Mouse (Mus musculus): Measurements from ENCODE around the gene Unc5c. TPM values are rescaled to one million over a fixed set of nuclear protein-coding genes. Genes with fewer than 3 reads are reported as not detected.

Unc5c gene
- polyA plus RNA-seq, 1 experiment from 2014 or later = 20.7 TPM

DNA sequence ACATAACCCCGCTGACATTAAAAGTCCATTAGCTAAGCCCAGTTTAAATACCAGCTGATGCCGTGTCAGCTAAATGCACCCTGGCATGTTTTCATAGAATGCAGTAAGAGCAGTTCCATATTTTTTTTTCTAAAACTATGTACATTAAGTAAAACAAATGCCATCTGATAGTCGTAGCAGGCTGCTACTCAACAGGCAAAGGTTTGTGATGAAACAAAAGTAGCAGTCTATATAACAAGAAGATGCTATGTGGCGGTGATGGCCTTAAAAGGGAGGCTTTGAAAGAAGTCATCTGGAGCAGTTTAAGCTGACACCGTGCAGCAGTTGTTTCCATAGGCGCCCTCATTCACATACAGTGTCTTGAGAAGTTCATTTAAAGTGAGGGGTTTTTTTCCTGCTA lies 10.9 kb downstream of the Unc5c start:
- no peaks in the 10 kb centered on the region for H3K36me3 ChIP-seq (ENCODE audit: control insufficient read depth, insufficient read depth, low read length)
- H3K9me3 ChIP-seq (ENCODE audit: control insufficient read depth, low read length) = no peaks in the 10 kb centered on the region
- WGBS = 59% methylated on average over 6 of the region's 6 CpGs
- no peak for ATAC-seq (ENCODE audit: low read depth)
- H3K27me3 ChIP-seq (ENCODE audit: control insufficient read depth, insufficient read depth, low read length) = no peaks in the 10 kb centered on the region
- H3K4me2 ChIP-seq (ENCODE audit: low read depth, low read length) = no peak overlapping the region
- no peaks in the 10 kb centered on the region for H3K4me1 ChIP-seq (ENCODE audit: control insufficient read depth, insufficient read depth, low read length)
- H3K4me3 ChIP-seq (ENCODE audit: low read depth, low read length) = no peak overlapping the region
- no peak overlapping the region for H3K27ac ChIP-seq (ENCODE audit: low read depth, low read length)
- no peak overlapping the region for H3K9ac ChIP-seq (replicated peaks; ENCODE audit: low read depth, low read length)

DNA sequence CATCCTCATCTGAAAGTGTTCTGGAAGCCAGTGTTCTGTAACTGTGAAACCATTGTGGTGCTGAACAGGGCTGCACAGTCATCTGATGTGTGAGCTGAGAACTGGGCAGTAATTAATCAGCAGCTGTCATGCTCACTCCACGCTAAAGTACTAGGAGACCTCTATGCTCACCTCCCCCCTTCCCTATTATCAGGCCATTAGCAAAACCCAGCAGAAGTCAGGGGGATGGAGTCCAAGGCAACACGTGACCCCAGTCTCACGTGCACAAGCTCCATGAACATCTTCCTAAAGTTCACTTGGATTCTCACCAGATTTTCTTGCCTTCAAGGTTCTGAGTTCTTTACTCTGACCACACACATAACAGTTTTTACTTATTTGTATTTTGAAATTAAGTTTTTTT lies 11.7 kb downstream of the Unc5c start:
- no peaks in the 10 kb centered on the region for H3K27me3 ChIP-seq (ENCODE audit: control insufficient read depth, insufficient read depth, low read length)
- ATAC-seq (ENCODE audit: low read depth) = peak; percentile 61; the same call in 1 of the 2 replicates
- H3K9me3 ChIP-seq (ENCODE audit: control insufficient read depth, low read length) = no peaks in the 10 kb centered on the region
- H3K9ac ChIP-seq (replicated peaks; ENCODE audit: low read depth, low read length) = no peak overlapping the region
- H3K27ac ChIP-seq (ENCODE audit: low read depth, low read length) = no peak overlapping the region
- no peaks in the 10 kb centered on the region for H3K36me3 ChIP-seq (ENCODE audit: control insufficient read depth, insufficient read depth, low read length)
- H3K4me1 ChIP-seq (ENCODE audit: control insufficient read depth, insufficient read depth, low read length) = no peaks in the 10 kb centered on the region
- no peak overlapping the region for H3K4me3 ChIP-seq (ENCODE audit: low read depth, low read length)
- H3K4me2 ChIP-seq (ENCODE audit: low read depth, low read length) = no peak overlapping the region
- 37% methylated on average over 3 of the region's 3 CpGs for WGBS

DNA sequence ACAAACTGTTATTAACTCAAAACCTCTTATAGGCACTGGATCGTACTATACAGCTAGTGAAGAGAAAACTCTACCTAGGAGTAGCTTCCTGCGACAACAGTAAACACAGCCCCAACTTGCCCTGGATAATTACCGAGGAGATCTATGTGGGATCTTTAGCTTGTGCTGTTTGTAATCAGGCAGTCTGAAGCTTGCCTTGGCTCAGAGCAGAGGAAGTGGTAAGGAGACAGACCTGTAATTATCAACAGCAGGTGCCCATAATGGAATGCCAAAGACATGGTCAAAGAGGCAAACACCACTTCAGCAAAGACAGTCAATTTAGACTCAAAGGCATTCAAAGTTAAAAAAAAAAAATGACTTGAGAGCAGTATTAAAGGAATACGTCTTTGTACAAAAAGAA lies 17.4 kb downstream of the Unc5c start:
- Histone ChIP-seq H3K27me3 (ENCODE audit: control insufficient read depth, insufficient read depth, low read length) (no peaks in the 10 kb centered on the region), H3K9me3 (ENCODE audit: control insufficient read depth, low read length) (no peaks in the 10 kb centered on the region), H3K4me3 (ENCODE audit: low read depth, low read length) (no peak overlapping the region), H3K9ac (replicated peaks; ENCODE audit: low read depth, low read length) (no peak overlapping the region), H3K36me3 (ENCODE audit: control insufficient read depth, insufficient read depth, low read length) (no peaks in the 10 kb centered on the region), H3K27ac (ENCODE audit: low read depth, low read length) (no peak overlapping the region), H3K4me2 (ENCODE audit: low read depth, low read length) (no peak overlapping the region), H3K4me1 (ENCODE audit: control insufficient read depth, insufficient read depth, low read length) (no peaks in the 10 kb centered on the region)
- 84% methylated on average over 4 of the region's 4 CpGs for WGBS
- ATAC-seq (ENCODE audit: low read depth) = no peak

DNA sequence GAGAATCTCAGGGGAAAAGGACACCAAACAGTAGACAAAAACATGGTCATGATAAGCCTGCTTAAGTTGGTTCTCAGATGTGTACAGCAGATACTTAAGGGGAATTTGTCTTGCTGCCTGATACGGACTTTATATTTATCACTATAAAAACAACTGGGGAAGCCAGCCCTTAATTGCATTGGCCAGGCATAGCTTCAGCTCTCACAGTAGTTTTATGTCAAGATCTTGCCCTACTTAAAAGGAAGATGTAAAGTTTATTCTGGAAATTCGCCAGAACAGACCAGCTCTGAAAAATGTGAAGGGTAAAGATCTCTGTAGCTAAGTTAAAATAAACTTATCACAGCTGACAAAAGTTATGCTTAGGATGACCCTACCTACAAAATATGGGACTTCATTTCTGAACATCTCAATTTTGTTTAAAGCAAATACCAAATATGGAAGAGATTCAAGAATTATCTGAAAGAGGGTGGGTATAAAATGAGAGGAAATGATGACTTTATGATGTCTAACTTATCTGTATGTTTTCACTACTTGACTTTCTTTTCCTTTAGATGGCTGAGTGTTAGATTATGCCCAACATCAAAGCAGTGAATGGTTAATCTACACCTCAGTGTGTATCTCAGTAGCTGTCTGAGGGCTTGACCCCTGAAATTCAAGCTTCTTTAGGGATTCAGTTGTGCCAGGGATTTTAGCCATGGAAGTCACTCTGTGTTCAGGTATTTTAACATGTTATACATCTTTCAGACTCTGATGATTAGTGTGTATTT lies 18.8 kb downstream of the Unc5c start:
- H3K9ac ChIP-seq (replicated peaks; ENCODE audit: low read depth, low read length) = no peak overlapping the region
- no peaks in the 10 kb centered on the region for H3K27me3 ChIP-seq (ENCODE audit: control insufficient read depth, insufficient read depth, low read length)
- no peak overlapping the region for H3K27ac ChIP-seq (ENCODE audit: low read depth, low read length)
- no peaks in the 10 kb centered on the region for H3K9me3 ChIP-seq (ENCODE audit: control insufficient read depth, low read length)
- 73% methylated on average over 2 of the region's 2 CpGs for WGBS
- H3K4me1 ChIP-seq (ENCODE audit: control insufficient read depth, insufficient read depth, low read length) = no peaks in the 10 kb centered on the region
- H3K4me3 ChIP-seq (ENCODE audit: low read depth, low read length) = no peak overlapping the region
- H3K4me2 ChIP-seq (ENCODE audit: low read depth, low read length) = no peak overlapping the region
- no peak for ATAC-seq (ENCODE audit: low read depth)
- no peaks in the 10 kb centered on the region for H3K36me3 ChIP-seq (ENCODE audit: control insufficient read depth, insufficient read depth, low read length)

DNA sequence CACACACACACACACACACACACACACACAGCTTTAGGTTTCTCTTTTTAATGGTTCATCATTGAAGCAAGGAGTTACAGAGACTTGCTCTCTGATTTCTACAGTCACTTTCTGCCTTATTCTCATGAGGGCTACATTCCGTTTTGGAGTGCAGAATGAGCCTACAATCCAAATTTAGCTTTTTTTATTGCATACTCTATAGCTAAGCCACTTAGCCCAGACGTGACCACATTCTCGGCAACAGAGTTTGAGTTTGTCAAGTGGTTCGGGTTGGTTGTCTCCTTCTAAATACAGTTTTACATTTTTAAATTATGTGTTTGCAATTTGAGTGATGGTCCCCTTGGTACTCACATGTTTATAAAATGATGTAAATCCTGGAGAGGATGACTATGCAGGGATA lies 20.2 kb downstream of the Unc5c start:
- no peak overlapping the region for H3K27ac ChIP-seq (ENCODE audit: low read depth, low read length)
- no peaks in the 10 kb centered on the region for H3K9me3 ChIP-seq (ENCODE audit: control insufficient read depth, low read length)
- 77% methylated on average over 4 of the region's 4 CpGs for WGBS
- H3K9ac ChIP-seq (replicated peaks; ENCODE audit: low read depth, low read length) = no peak overlapping the region
- no peaks in the 10 kb centered on the region for H3K4me1 ChIP-seq (ENCODE audit: control insufficient read depth, insufficient read depth, low read length)
- H3K4me2 ChIP-seq (ENCODE audit: low read depth, low read length) = no peak overlapping the region
- H3K27me3 ChIP-seq (ENCODE audit: control insufficient read depth, insufficient read depth, low read length) = no peaks in the 10 kb centered on the region
- ATAC-seq (ENCODE audit: low read depth) = no peak
- H3K4me3 ChIP-seq (ENCODE audit: low read depth, low read length) = no peak overlapping the region
- H3K36me3 ChIP-seq (ENCODE audit: control insufficient read depth, insufficient read depth, low read length) = no peaks in the 10 kb centered on the region

DNA sequence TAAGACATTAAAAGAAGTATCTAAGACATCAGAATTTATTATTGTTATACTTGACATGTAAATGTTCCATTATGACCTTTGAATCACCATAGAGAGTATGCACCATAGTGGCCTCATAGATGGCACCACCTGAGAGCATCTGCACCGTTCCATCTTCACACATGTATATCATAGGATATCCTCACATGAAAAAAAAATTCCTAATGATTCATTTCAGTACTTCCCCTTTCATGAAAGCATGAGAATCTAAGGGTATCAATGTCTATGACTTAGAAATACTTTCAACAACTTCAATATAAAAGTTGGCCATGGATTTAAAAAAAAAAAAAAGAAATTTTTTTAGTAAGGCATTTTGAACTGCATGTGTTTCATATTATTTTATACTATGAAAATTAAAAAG lies 25.6 kb downstream of the Unc5c start:
- Histone ChIP-seq H3K4me2 (ENCODE audit: low read depth, low read length) (no peak overlapping the region), H3K9ac (replicated peaks; ENCODE audit: low read depth, low read length) (no peak overlapping the region), H3K27me3 (ENCODE audit: control insufficient read depth, insufficient read depth, low read length) (no peaks in the 10 kb centered on the region), H3K9me3 (ENCODE audit: control insufficient read depth, low read length) (no peaks in the 10 kb centered on the region), H3K4me3 (ENCODE audit: low read depth, low read length) (no peak overlapping the region), H3K27ac (ENCODE audit: low read depth, low read length) (no peak overlapping the region), H3K4me1 (ENCODE audit: control insufficient read depth, insufficient read depth, low read length) (no peaks in the 10 kb centered on the region), H3K36me3 (ENCODE audit: control insufficient read depth, insufficient read depth, low read length) (no peaks in the 10 kb centered on the region)
- no peak for ATAC-seq (ENCODE audit: low read depth)
- 84% methylated on average over 1 of the region's 1 CpGs for WGBS

DNA sequence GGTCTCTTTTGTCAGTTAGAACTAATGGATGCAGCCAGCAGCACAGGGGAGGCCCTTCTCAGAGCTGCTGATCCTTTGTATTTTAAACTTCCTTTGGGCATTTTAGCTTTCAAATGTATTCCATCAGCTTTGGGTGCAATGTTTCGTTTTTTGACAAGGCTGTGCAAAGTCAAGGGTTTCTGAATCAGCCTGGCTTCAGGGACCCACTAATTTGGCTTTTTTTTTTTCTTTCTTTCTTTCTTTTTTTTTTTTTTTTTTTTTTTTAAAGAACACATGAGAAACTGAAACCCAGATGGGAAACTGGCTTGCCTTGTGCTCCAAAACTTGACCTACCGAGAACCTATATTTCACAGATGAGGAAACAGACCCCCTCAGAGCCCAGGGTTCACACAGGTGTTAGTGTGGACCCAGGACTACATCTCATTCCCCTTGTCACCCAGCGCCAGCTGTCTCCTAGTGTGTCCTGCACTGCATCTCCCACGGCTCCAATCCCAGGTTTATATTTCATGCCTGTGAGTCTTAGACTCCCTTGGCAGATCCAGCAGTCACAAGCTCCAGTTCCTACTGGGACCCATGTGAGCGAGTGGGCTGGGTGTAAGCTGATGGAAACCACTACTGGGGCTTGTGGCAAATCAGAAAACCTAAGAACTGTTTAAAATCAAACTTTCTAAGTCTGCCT lies 26.4 kb downstream of the Unc5c start:
- ATAC-seq (ENCODE audit: low read depth) = no peak
- H3K4me2 ChIP-seq (ENCODE audit: low read depth, low read length) = no peak overlapping the region
- no peaks in the 10 kb centered on the region for H3K4me1 ChIP-seq (ENCODE audit: control insufficient read depth, insufficient read depth, low read length)
- 38% methylated on average over 5 of the region's 5 CpGs for WGBS
- no peak overlapping the region for H3K4me3 ChIP-seq (ENCODE audit: low read depth, low read length)
- no peak overlapping the region for H3K27ac ChIP-seq (ENCODE audit: low read depth, low read length)
- no peaks in the 10 kb centered on the region for H3K36me3 ChIP-seq (ENCODE audit: control insufficient read depth, insufficient read depth, low read length)
- H3K9me3 ChIP-seq (ENCODE audit: control insufficient read depth, low read length) = no peaks in the 10 kb centered on the region
- H3K27me3 ChIP-seq (ENCODE audit: control insufficient read depth, insufficient read depth, low read length) = no peaks in the 10 kb centered on the region
- H3K9ac ChIP-seq (replicated peaks; ENCODE audit: low read depth, low read length) = no peak overlapping the region

DNA sequence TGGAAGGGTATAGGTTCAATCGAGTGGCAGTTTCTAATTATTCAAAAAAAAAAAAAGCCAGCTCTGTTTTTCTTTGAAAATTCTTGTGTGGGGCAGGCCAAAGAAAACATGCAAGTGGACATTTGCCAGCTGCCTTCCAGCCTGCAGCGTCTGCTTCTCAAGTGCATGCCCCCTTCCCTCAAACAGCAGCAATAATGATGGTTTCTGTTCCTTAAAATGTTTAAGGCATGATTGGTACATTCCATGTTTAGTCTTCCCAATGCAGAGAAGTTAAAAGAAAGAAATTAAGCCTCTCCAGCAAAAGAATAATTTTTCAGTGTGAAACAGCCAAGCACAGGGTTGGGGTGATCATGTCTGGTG lies 26.9 kb downstream of the Unc5c start:
- H3K27me3 ChIP-seq (ENCODE audit: control insufficient read depth, insufficient read depth, low read length) = no peaks in the 10 kb centered on the region
- no peak overlapping the region for H3K9ac ChIP-seq (replicated peaks; ENCODE audit: low read depth, low read length)
- no peak overlapping the region for H3K4me2 ChIP-seq (ENCODE audit: low read depth, low read length)
- no peak overlapping the region for H3K4me3 ChIP-seq (ENCODE audit: low read depth, low read length)
- no peak overlapping the region for H3K27ac ChIP-seq (ENCODE audit: low read depth, low read length)
- WGBS = 42% methylated on average over 2 of the region's 2 CpGs
- no peaks in the 10 kb centered on the region for H3K4me1 ChIP-seq (ENCODE audit: control insufficient read depth, insufficient read depth, low read length)
- H3K36me3 ChIP-seq (ENCODE audit: control insufficient read depth, insufficient read depth, low read length) = no peaks in the 10 kb centered on the region
- no peaks in the 10 kb centered on the region for H3K9me3 ChIP-seq (ENCODE audit: control insufficient read depth, low read length)
- ATAC-seq (ENCODE audit: low read depth) = no peak

DNA sequence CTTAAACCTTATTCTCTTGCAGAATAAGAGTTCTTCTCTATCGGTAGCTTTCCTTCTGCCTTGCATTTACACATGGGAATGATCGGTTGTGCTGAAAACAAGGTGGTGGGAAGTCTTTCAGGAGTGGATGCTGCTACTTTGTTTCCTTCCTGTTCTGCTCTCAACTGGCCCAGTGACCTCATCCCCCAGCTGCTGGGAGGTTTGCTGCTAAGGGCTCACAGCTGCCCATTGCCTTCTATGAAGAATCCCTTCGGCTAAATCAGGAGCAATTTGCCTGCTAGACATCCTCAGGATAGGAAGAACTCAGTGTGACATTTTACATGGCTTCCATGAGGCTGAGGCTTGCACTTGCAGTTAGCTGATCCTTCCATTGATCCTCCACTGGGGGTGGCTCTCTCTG lies 28.0 kb downstream of the Unc5c start:
- ATAC-seq (ENCODE audit: low read depth) = no peak
- no peak overlapping the region for H3K4me3 ChIP-seq (ENCODE audit: low read depth, low read length)
- 70% methylated on average over 3 of the region's 3 CpGs for WGBS

More for the DNA sequence above, 28.0 kb downstream of the Unc5c start:
- Histone ChIP-seq H3K27me3 (ENCODE audit: control insufficient read depth, insufficient read depth, low read length) (no peaks in the 10 kb centered on the region), H3K4me1 (ENCODE audit: control insufficient read depth, insufficient read depth, low read length) (no peaks in the 10 kb centered on the region), H3K9ac (replicated peaks; ENCODE audit: low read depth, low read length) (no peak overlapping the region), H3K36me3 (ENCODE audit: control insufficient read depth, insufficient read depth, low read length) (no peaks in the 10 kb centered on the region), H3K27ac (ENCODE audit: low read depth, low read length) (no peak overlapping the region), H3K9me3 (ENCODE audit: control insufficient read depth, low read length) (no peaks in the 10 kb centered on the region), H3K4me2 (ENCODE audit: low read depth, low read length) (no peak overlapping the region)

All from neural tube, embryonic 14.5 days (tissue).